Mouse (Mus musculus) activated CD4-positive, CD25-positive, alpha-beta regulatory T cell, adult 4 months (primary cell): ENCODE results near the gene Nat8f4. TPM values are rescaled to one million over a fixed set of nuclear protein-coding genes. Genes with fewer than 3 reads are reported as not detected.

Source experiments
- polyA plus RNA-seq, 2 experiments: library from polyadenylated mRNA; unstranded; fragments of 100-300 nt; shearing (Covaris generic); gene quantifications; one replicate each; pipeline ENCODE4 v1.2.1; 2017

Nat8f4 gene
- polyA plus RNA-seq, 2 experiments from 2014 or later, result 7.3 to 7.7 TPM

Other genes with a start within 250 kb of the Nat8f4 start
- not detected for gene Nat8f7, start 191.7 kb downstream of the Nat8f4 start, polyA plus RNA-seq
- gene Nat8f3, start 139.1 kb downstream of the Nat8f4 start, polyA plus RNA-seq, result not detected
- not detected for gene Nat8f6, start 83.9 kb downstream of the Nat8f4 start, polyA plus RNA-seq
- not detected for gene Nat8f5, start 83.9 kb downstream of the Nat8f4 start, polyA plus RNA-seq
- gene Nat8, start 72.8 kb downstream of the Nat8f4 start, polyA plus RNA-seq, result not detected
- gene Nat8f2, start 35.7 kb downstream of the Nat8f4 start, polyA plus RNA-seq, result not detected
- gene Tprkb, start 7.0 kb upstream of the Nat8f4 start, polyA plus RNA-seq, result 10 to 100 TPM; 50.0 to 63.1 TPM
- gene Nat8f1, start 10.8 kb upstream of the Nat8f4 start, polyA plus RNA-seq, result 10 to 100 TPM; 11.3 to 11.6 TPM
- gene Dusp11, start 56.8 kb upstream of the Nat8f4 start, polyA plus RNA-seq, result 100 to 1,000 TPM; 223 to 225 TPM
- gene Figla, start 111.3 kb upstream of the Nat8f4 start, polyA plus RNA-seq, result not detected
- gene Add2, start 123.8 kb upstream of the Nat8f4 start, polyA plus RNA-seq, result not detected